Mouse (Mus musculus): ENCODE data around the gene Rnase13. TPM values are rescaled to one million over a fixed set of nuclear protein-coding genes. Genes with fewer than 3 reads are reported as not detected.

Rnase13 gene
- polyA plus RNA-seq, 1 experiment from 2014 or later: not detected

DNA sequence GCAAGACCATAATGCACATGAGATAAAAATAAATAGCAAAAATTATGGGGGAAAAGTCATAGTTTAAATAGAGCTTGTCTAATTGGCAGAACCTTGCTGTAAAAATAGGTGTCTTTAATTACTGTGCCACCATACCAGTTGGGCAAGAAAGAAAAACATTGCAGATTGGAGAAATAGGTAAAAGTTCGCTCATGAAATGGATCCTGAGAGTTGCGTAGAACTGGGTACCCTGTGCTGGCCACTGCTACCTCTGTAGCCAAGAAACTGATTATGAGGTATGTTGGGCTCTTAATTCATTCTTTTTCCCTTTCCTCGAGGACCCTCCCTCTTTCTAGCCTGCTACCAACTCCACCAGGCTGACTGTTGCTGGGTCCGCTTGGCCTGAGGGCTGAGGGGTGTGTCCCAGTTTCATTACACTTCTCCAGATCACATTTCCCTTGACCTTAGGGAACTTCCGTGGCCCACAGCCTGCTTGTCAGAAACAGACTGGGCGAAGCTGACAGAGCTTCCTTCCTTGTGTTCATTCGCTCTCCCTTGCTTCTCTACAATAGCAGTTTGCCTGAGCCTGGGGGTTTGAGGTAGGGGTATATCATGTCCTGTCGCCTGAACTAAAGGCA is 18.5 kb upstream of the Rnase13 start:
- no peak overlapping the region for H3K9ac ChIP-seq (ENCODE audit: low read length)
- no peak overlapping the region for H3K4me3 ChIP-seq (ENCODE audit: low read depth, low read length)
- H3K4me1 ChIP-seq (replicated peaks; ENCODE audit: control insufficient read depth, insufficient read depth): no peaks in the 10 kb centered on the region
- no peak for TF ChIP-seq CTCF (IDR thresholded peaks at IDR 0.05; ENCODE audit: low read depth)
- WGBS: 38% methylated on average over 8 of the region's 8 CpGs
- ATAC-seq (ENCODE audit: low FRiP score, low TSS enrichment) (peak; percentile 69), DNase-seq (ENCODE audit: low spot score) (peak; percentile 41)
- 0 out of 2 replicates have a peak overlapping the region, but pooled peaks have one; percentile 4 for H3K27ac ChIP-seq (replicated peaks)
- no peak overlapping the region for H3K4me2 ChIP-seq (replicated peaks; ENCODE audit: low read depth)
- no peaks in the 10 kb centered on the region for H3K36me3 ChIP-seq (ENCODE audit: control insufficient read depth, insufficient read depth, low read length)
- H3K9me3 ChIP-seq (ENCODE audit: control insufficient read depth, low read length): no peaks in the 10 kb centered on the region
- H3K27me3 ChIP-seq (ENCODE audit: control insufficient read depth, insufficient read depth, low read length): no peaks in the 10 kb centered on the region

GRCm38 (mm10) chr14:51939005-51939404 is 16.4 kb upstream of the Rnase13 start:
- Histone ChIP-seq H3K36me3 (ENCODE audit: control insufficient read depth, insufficient read depth, low read length) (no peaks in the 10 kb centered on the region), H3K9ac (ENCODE audit: low read length) (no peak overlapping the region), H3K4me3 (ENCODE audit: low read depth, low read length) (no peak overlapping the region), H3K27ac (replicated peaks) (no peak overlapping the region), H3K4me2 (replicated peaks; ENCODE audit: low read depth) (no peak overlapping the region), H3K27me3 (ENCODE audit: control insufficient read depth, insufficient read depth, low read length) (no peaks in the 10 kb centered on the region), H3K9me3 (ENCODE audit: control insufficient read depth, low read length) (no peaks in the 10 kb centered on the region), H3K4me1 (replicated peaks; ENCODE audit: control insufficient read depth, insufficient read depth) (no peaks in the 10 kb centered on the region)
- DNase-seq (ENCODE audit: low spot score) (no peak), ATAC-seq (ENCODE audit: low FRiP score, low TSS enrichment) (peak; percentile 33; the same call in 1 of the 2 replicates)
- TF ChIP-seq CTCF (IDR thresholded peaks at IDR 0.05; ENCODE audit: low read depth) (no peak), EP300 (optimal IDR thresholded peaks at IDR 0.05) (no peak)
- WGBS: 82% methylated on average over 9 of the region's 9 CpGs

GRCm38 (mm10) chr14:51932092-51933020 is 9.8 kb upstream of the Rnase13 start:
- peak overlapping the region; percentile 20 for H3K27ac ChIP-seq (replicated peaks)
- H3K4me2 ChIP-seq (replicated peaks; ENCODE audit: low read depth): no peak overlapping the region
- WGBS: 25% methylated on average over 10 of the region's 10 CpGs
- H3K4me1 ChIP-seq (replicated peaks; ENCODE audit: control insufficient read depth, insufficient read depth): no peaks in the 10 kb centered on the region
- no peak for TF ChIP-seq EP300 (optimal IDR thresholded peaks at IDR 0.05)
- no peak for TF ChIP-seq CTCF (IDR thresholded peaks at IDR 0.05; ENCODE audit: low read depth)
- H3K9ac ChIP-seq (ENCODE audit: low read length): no peak overlapping the region
- no peaks in the 10 kb centered on the region for H3K36me3 ChIP-seq (ENCODE audit: control insufficient read depth, insufficient read depth, low read length)
- DNase-seq (ENCODE audit: low spot score): peak; percentile 45
- peak; percentile 73 for ATAC-seq (ENCODE audit: low FRiP score, low TSS enrichment)
- H3K9me3 ChIP-seq (ENCODE audit: control insufficient read depth, low read length): no peaks in the 10 kb centered on the region
- no peaks in the 10 kb centered on the region for H3K27me3 ChIP-seq (ENCODE audit: control insufficient read depth, insufficient read depth, low read length)
- no peak overlapping the region for H3K4me3 ChIP-seq (ENCODE audit: low read depth, low read length)

- peak; percentile 77 for DNase-seq (ENCODE audit: low spot score)
These were observed 8.3 kb upstream of the Rnase13 start for GRCm38 (mm10) chr14:51930824-51931223.

GRCm38 (mm10) chr14:51929968-51930367 is 7.4 kb upstream of the Rnase13 start:
- Histone ChIP-seq H3K9ac (ENCODE audit: low read length) (peak overlapping the region; percentile 13; the same call in 1 of the 2 replicates), H3K9me3 (ENCODE audit: control insufficient read depth, low read length) (no peaks in the 10 kb centered on the region), H3K4me1 (replicated peaks; ENCODE audit: control insufficient read depth, insufficient read depth) (no peaks in the 10 kb centered on the region), H3K4me2 (replicated peaks; ENCODE audit: low read depth) (peak overlapping the region; percentile 12; the same call in 1 of the 2 replicates), H3K27me3 (ENCODE audit: control insufficient read depth, insufficient read depth, low read length) (no peaks in the 10 kb centered on the region), H3K4me3 (ENCODE audit: low read depth, low read length) (no peak overlapping the region), H3K27ac (replicated peaks) (peak overlapping the region; percentile 69; the same call in 1 of the 2 replicates), H3K36me3 (ENCODE audit: control insufficient read depth, insufficient read depth, low read length) (no peaks in the 10 kb centered on the region)
- 32% methylated on average over 9 of the region's 9 CpGs for WGBS
- no peak for DNase-seq (ENCODE audit: low spot score)
- TF ChIP-seq EP300 (optimal IDR thresholded peaks at IDR 0.05) (no peak), CTCF (IDR thresholded peaks at IDR 0.05; ENCODE audit: low read depth) (peak; percentile 38)
- ATAC-seq (ENCODE audit: low FRiP score, low TSS enrichment): no peak

More at GRCm38 (mm10) chr14:51930824-51931223, 8.3 kb upstream of the Rnase13 start:
- WGBS: 24% methylated on average over 5 of the region's 5 CpGs
- no peak overlapping the region for H3K9ac ChIP-seq (ENCODE audit: low read length)
- H3K9me3 ChIP-seq (ENCODE audit: control insufficient read depth, low read length): no peaks in the 10 kb centered on the region
- no peaks in the 10 kb centered on the region for H3K36me3 ChIP-seq (ENCODE audit: control insufficient read depth, insufficient read depth, low read length)
- ATAC-seq (ENCODE audit: low FRiP score, low TSS enrichment): peak; percentile 81
- no peak overlapping the region for H3K27ac ChIP-seq (replicated peaks)
- TF ChIP-seq EP300 (optimal IDR thresholded peaks at IDR 0.05): no peak
- TF ChIP-seq CTCF (IDR thresholded peaks at IDR 0.05; ENCODE audit: low read depth): peak; percentile 94
- no peaks in the 10 kb centered on the region for H3K4me1 ChIP-seq (replicated peaks; ENCODE audit: control insufficient read depth, insufficient read depth)
- no peak overlapping the region for H3K4me2 ChIP-seq (replicated peaks; ENCODE audit: low read depth)
- no peak overlapping the region for H3K4me3 ChIP-seq (ENCODE audit: low read depth, low read length)
- H3K27me3 ChIP-seq (ENCODE audit: control insufficient read depth, insufficient read depth, low read length): no peaks in the 10 kb centered on the region

Measured in stomach, postnatal 0 days (tissue).